Mouse (Mus musculus): Measurements from ENCODE around the gene Zfp141. TPM values are rescaled to one million over a fixed set of nuclear protein-coding genes. Genes with fewer than 3 reads are reported as not detected.

Zfp141 gene
- polyA plus RNA-seq, 1 experiment from 2014 or later = 14.9 TPM

Other genes starting within 250 kb of the Zfp141 start
- not detected in 2 replicates for gene Vmn2r61, start 245.7 kb downstream of the Zfp141 start, polyA plus RNA-seq (2015; fragmentation: Nextera tagmentation; extraction: Ambion mirVana)
- gene 4933421I07Rik, start 57.6 kb downstream of the Zfp141 start, polyA plus RNA-seq (2015; fragmentation: Nextera tagmentation; extraction: Ambion mirVana) = not detected in 2 replicates
- gene Gm21028, start 72.8 kb upstream of the Zfp141 start, polyA plus RNA-seq (2015; fragmentation: Nextera tagmentation; extraction: Ambion mirVana) = not detected in 2 replicates
- gene Zfp977, start 86.8 kb upstream of the Zfp141 start, polyA plus RNA-seq (2015; fragmentation: Nextera tagmentation; extraction: Ambion mirVana) = 1.8 and 2.2 TPM in 2 replicates
- 3.7 and 3.8 TPM in 2 replicates for gene Zfp976, start 136.8 kb upstream of the Zfp141 start, polyA plus RNA-seq (2015; fragmentation: Nextera tagmentation; extraction: Ambion mirVana)
- 9.1 and 10.0 TPM in 2 replicates for gene Zfp975, start 187.0 kb upstream of the Zfp141 start, polyA plus RNA-seq (2015; fragmentation: Nextera tagmentation; extraction: Ambion mirVana)
- not detected in 2 replicates for gene Gm17067, start 221.3 kb upstream of the Zfp141 start, polyA plus RNA-seq (2015; fragmentation: Nextera tagmentation; extraction: Ambion mirVana)